Mouse (Mus musculus): ENCODE results near the gene Ascc2. TPM values are rescaled to one million over a fixed set of nuclear protein-coding genes. Genes with fewer than 3 reads are reported as not detected.
"Not testable (repeated sequence)": the region's sequence is repeated elsewhere in the genome, so short reads cannot be mapped to it uniquely, and the experiment has no call there.

The Ascc2 gene
- polyA plus RNA-seq, 1 experiment from 2014 or later = 22.3 TPM

DNA sequence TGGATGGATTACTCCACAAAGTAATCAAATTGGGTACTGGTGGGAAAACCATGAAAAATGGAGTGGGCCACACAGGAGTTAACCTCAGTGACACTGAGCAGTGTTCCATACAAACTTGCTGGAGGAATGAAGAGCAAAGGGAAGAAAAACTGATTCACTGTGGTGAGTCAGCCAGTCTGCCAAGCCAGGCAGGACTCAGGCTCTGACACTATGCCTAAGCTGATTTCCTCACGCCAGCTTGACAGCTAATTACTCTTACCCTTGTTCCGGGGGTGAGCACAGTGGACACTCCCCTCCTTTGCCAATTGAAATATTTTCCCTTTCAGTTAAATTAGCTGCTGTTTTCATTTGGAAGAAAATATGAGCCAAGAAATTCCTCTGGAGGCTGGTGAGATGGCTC lies 4.1 kb upstream of the Ascc2 start:
- H3K4me1 ChIP-seq = peaks cover 43% of the 10 kb centered on the region
- no peaks in the 10 kb centered on the region for H3K36me3 ChIP-seq
- H3K27me3 ChIP-seq (replicated peaks) = no peaks in the 10 kb centered on the region
- no peak overlapping the region for H3K4me3 ChIP-seq
- H3K4me2 ChIP-seq = no peak overlapping the region
- H3K9me3 ChIP-seq = no peaks in the 10 kb centered on the region
- H3K27ac ChIP-seq (replicated peaks) = no peak overlapping the region
- WGBS = 55% methylated on average over 2 of the region's 2 CpGs
- no peak for ATAC-seq (ENCODE audit: extremely low read depth, insufficient number of reproducible peaks, low FRiP score, low TSS enrichment)
- H3K9ac ChIP-seq = no peak overlapping the region

DNA sequence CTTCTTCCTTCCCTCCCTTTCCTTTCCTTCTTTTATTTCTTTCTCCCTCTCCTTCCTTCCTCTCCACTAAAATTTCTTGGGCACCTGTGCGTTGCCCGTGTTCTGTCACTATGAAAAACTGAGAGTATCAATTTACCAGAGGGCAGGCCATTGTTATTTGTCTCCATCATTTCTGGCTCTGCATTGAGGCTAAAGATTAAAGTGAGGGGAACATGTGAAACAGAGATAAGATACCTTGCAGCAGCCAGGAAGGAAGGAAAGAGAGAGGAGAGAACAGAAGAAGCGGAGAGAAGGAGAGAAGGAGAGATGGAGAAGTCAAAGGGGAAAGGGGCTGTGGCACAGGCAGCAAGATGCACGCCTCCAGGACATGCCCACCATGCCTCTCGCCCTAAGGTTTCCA lies 3.2 kb upstream of the Ascc2 start:
- Histone ChIP-seq H3K4me3 (no peak overlapping the region), H3K9me3 (no peaks in the 10 kb centered on the region), H3K4me2 (no peak overlapping the region), H3K27ac (replicated peaks) (no peak overlapping the region), H3K4me1 (peaks cover 43% of the 10 kb centered on the region), H3K27me3 (replicated peaks) (no peaks in the 10 kb centered on the region), H3K9ac (no peak overlapping the region), H3K36me3 (no peaks in the 10 kb centered on the region)
- ATAC-seq (ENCODE audit: extremely low read depth, insufficient number of reproducible peaks, low FRiP score, low TSS enrichment) = no peak
- WGBS = 65% methylated on average over 5 of the region's 5 CpGs

DNA sequence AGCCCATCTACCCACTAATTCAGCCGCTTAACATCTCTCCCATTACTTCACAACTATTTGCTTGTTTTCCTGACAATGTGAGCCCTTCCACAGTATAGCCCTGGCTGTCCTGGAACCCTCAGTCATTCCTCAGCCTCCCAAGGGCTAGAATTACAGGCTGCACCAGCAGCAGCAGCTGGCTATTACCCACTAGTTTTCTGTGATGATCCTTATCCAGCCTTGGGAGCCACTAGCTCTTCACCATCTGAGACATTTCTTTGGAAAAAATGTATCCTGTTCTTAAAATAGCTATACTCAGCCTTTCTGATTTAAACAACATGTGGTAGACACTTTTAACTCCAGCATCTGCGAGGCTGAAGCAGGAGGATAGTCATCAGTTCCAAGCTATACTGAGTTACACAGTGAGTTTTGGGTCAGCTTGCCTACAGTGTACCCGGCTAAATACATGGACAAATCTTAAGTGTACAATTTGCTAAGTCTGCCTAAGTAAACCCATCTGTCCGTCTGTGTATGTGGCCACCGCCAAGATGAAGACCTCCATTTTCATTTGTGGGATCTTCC lies 685 bp upstream of the Ascc2 start:
- H3K9me3 ChIP-seq = no peaks in the 10 kb centered on the region
- H3K9ac ChIP-seq = 0 out of 2 replicates have a peak overlapping the region, but pooled peaks have one; percentile 30
- WGBS = 49% methylated on average over 5 of the region's 5 CpGs
- H3K27me3 ChIP-seq (replicated peaks) = no peaks in the 10 kb centered on the region
- peak overlapping the region; percentile 75 for H3K27ac ChIP-seq (replicated peaks)
- peak overlapping the region; percentile 87 for H3K4me3 ChIP-seq
- peaks cover 11% of the 10 kb centered on the region for H3K36me3 ChIP-seq
- H3K4me1 ChIP-seq = peaks cover 23% of the 10 kb centered on the region
- peak overlapping the region; percentile 83 for H3K4me2 ChIP-seq
- ATAC-seq (ENCODE audit: extremely low read depth, insufficient number of reproducible peaks, low FRiP score, low TSS enrichment) = no peak

DNA sequence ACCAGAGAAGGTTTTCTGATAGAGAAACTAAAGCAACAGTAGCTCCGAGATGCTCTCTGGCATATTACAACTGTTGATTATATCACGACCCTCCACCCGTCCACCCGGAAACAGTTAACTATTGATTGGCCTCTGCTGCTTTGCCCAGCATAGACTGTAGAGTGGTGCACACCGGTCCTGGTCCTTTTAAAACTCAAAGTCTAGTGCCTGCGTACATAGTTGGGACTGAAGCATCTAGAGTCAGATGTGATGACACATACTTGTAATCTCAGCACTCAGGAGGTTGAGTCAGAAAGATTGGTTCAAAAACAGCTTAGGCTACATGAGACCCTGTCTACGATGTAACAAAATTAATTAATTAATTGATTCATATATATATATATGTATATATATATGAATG lies 714 bp downstream of the Ascc2 start:
- Histone ChIP-seq H3K36me3 (peaks cover 23% of the 10 kb centered on the region), H3K9me3 (no peaks in the 10 kb centered on the region), H3K27ac (replicated peaks) (peak overlapping the region; percentile 75; the same call in 1 of the 2 replicates), H3K9ac (peak overlapping the region; percentile 87), H3K4me1 (peaks cover 23% of the 10 kb centered on the region), H3K4me3 (peak overlapping the region; percentile 87), H3K4me2 (peak overlapping the region; percentile 83), H3K27me3 (replicated peaks) (no peaks in the 10 kb centered on the region)
- ATAC-seq (ENCODE audit: extremely low read depth, insufficient number of reproducible peaks, low FRiP score, low TSS enrichment) = no peak
- 11% methylated on average over 7 of the region's 7 CpGs for WGBS

DNA sequence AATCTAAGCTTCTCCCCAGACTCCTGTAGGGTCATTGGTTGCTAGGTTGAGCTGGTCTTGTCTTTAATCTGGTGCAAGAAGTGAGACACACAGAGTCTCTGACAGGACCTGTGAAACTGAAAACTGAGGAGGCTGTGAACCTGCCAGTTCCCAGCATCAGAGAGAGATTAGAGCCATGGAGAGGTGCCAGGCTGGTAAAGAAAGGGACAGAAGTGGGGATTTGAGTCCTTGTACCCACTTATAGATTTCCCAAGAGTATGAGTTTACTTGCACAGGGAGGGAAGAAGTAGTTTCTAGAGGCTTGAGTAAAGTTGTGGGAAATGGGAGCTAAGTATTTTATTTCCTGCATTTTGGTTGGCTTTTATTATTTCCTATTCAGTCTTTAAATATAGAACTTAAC lies 3.6 kb downstream of the Ascc2 start:
- no peak overlapping the region for H3K9ac ChIP-seq
- no peaks in the 10 kb centered on the region for H3K27me3 ChIP-seq (replicated peaks)
- no peak for ATAC-seq (ENCODE audit: extremely low read depth, insufficient number of reproducible peaks, low FRiP score, low TSS enrichment)
- H3K4me2 ChIP-seq = no peak overlapping the region
- no peak overlapping the region for H3K4me3 ChIP-seq
- H3K36me3 ChIP-seq = peaks cover 30% of the 10 kb centered on the region
- H3K4me1 ChIP-seq = peaks cover 23% of the 10 kb centered on the region
- no peaks in the 10 kb centered on the region for H3K9me3 ChIP-seq
- no peak overlapping the region for H3K27ac ChIP-seq (replicated peaks)

DNA sequence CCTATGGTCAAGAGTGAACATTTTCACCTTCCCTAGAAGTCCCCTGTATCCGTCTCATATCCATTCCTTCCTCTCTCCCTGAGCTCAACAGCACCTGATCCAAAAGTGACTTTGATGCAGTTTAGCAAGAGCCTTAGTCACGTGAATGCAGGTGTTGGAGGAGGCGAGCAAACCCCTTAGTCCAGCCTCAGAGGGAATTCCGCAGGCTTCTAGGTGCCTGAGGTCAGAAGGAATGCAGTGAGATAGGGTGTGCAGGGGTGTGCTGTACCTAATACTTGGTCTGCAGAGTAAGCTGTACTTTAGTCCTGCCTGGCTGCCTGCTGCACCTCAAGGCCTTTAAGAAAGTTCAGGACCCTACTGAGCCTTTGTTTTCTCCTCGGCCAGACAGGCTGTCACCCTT lies 6.2 kb downstream of the Ascc2 start:
- Histone ChIP-seq H3K4me2 (no peak overlapping the region), H3K9me3 (no peaks in the 10 kb centered on the region), H3K4me1 (peaks cover 7% of the 10 kb centered on the region), H3K27me3 (replicated peaks) (no peaks in the 10 kb centered on the region), H3K36me3 (peaks cover 55% of the 10 kb centered on the region), H3K9ac (no peak overlapping the region), H3K27ac (replicated peaks) (no peak overlapping the region), H3K4me3 (no peak overlapping the region)
- no peak for ATAC-seq (ENCODE audit: extremely low read depth, insufficient number of reproducible peaks, low FRiP score, low TSS enrichment)
- WGBS = 59% methylated on average over 5 of the region's 5 CpGs

DNA sequence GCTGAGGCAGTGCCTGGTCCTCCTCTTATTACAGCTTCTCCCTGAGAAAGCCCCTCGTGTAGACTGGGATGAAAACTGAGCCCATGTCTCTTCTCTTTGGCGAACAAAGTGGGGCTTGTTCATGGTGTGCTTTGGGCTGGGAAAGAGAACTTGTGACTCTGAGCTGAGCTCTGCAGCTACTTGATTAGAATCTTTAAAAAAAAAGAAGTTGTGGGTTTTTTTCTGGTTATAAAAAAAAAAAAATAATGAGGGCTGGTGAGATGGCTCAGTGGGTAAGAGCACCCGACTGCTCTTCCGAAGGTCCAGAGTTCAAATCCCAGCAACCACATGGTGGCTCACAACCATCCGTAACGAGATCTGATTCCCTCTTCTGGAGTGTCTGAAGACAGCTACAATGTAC lies 7.6 kb downstream of the Ascc2 start:
- ATAC-seq (ENCODE audit: extremely low read depth, insufficient number of reproducible peaks, low FRiP score, low TSS enrichment); H3K4me1 ChIP-seq; H3K9ac ChIP-seq; H3K9me3 ChIP-seq; H3K4me2 ChIP-seq; H3K27ac ChIP-seq (replicated peaks); H3K4me3 ChIP-seq; H3K27me3 ChIP-seq (replicated peaks): not testable (repeated sequence)
- peaks cover 67% of the 10 kb centered on the region for H3K36me3 ChIP-seq
- 91% methylated on average over 5 of the region's 6 CpGs for WGBS

DNA sequence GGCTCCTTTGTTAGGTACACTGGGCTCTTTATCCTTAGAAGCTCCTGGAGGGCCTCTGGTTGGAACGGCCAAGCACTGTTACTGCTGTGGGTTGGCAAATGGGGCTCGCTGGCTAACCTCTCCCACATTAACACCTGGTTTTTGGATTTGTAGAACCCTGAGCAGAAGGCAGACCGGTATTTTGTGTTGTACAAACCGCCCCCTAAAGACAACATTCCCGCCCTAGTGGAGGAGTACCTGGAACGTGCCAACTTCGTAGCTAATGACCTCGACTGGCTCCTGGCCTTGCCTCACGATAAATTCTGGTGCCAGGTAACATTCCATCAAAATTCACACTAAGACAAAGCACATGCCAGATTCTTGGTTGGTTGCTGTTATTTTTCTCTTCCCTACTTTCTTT lies 8.9 kb downstream of the Ascc2 start:
- H3K4me3 ChIP-seq = no peak overlapping the region
- H3K36me3 ChIP-seq = peaks cover 70% of the 10 kb centered on the region
- no peak for ATAC-seq (ENCODE audit: extremely low read depth, insufficient number of reproducible peaks, low FRiP score, low TSS enrichment)
- no peaks in the 10 kb centered on the region for H3K9me3 ChIP-seq
- no peak overlapping the region for H3K27ac ChIP-seq (replicated peaks)
- H3K4me1 ChIP-seq = no peaks in the 10 kb centered on the region
- 88% methylated on average over 9 of the region's 9 CpGs for WGBS
- H3K9ac ChIP-seq = no peak overlapping the region
- H3K27me3 ChIP-seq (replicated peaks) = no peaks in the 10 kb centered on the region
- no peak overlapping the region for H3K4me2 ChIP-seq

DNA sequence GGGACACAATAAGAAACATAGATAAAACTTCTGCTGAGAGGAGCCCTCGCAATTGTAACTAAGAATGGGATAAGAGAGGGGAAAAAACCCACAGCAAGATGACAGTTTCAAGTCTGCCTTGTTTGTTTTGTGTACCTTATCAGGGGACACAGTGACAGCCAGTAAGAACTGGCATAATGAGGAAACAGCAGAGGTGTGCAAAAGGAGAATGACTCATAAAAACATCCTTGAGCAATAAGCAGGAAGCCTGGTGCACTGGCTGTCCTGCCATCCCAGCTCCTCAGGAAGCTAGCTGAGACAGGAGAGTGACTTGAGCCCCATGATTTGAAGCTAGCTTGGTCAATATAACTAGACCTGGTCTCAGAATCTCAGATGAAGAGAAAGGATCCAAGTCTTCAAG lies 22.3 kb downstream of the Ascc2 start:
- Histone ChIP-seq H3K4me2 (no peak overlapping the region), H3K9ac (no peak overlapping the region), H3K36me3 (peaks cover 83% of the 10 kb centered on the region), H3K9me3 (no peaks in the 10 kb centered on the region), H3K27me3 (replicated peaks) (no peaks in the 10 kb centered on the region), H3K4me3 (no peak overlapping the region), H3K27ac (replicated peaks) (no peak overlapping the region), H3K4me1 (peaks cover 4% of the 10 kb centered on the region; the same call in 1 of the 2 replicates)
- ATAC-seq (ENCODE audit: extremely low read depth, insufficient number of reproducible peaks, low FRiP score, low TSS enrichment) = no peak; the same call in 1 of the 2 replicates
- 80% methylated on average over 1 of the region's 1 CpGs for WGBS

DNA sequence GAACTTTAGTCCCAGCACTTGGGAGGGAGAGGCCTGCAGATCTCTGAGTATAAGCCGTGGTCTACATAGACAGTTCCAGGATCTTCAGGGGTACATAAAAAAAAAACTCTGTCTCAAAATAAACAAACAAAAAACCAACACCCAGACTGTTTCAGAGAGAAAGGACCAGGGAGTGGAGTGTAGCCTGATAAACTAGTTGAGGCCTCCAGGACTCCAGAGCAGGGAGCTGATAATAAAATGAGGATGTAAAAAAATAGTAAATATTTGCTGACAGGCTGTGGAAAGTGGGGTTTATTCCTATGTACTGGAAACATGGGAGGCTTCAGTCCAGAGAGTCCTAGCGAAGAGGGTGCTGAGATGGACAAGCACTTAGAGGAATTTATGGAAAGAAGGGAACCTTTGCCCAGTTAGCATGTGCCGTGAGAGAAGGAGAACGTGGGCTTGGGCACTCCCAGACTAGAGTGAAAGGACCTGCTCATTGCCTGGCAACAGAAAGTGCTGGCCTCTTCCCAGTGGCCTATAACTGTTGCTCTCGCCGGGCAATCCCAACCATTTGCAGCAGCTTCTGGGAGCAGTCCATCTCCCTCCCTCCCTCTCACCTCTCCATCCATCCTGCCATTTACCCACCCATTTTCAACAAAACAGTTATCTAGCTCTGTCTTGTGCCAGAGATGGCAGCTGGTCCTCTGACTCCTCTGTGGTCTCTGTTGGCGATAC lies 22.9 kb downstream of the Ascc2 start:
- ATAC-seq (ENCODE audit: extremely low read depth, insufficient number of reproducible peaks, low FRiP score, low TSS enrichment) = no peak
- H3K36me3 ChIP-seq = peaks cover 77% of the 10 kb centered on the region
- no peak overlapping the region for H3K4me2 ChIP-seq
- H3K4me3 ChIP-seq = no peak overlapping the region
- no peak overlapping the region for H3K27ac ChIP-seq (replicated peaks)
- peaks cover 4% of the 10 kb centered on the region; the same call in 1 of the 2 replicates for H3K4me1 ChIP-seq
- 70% methylated on average over 7 of the region's 7 CpGs for WGBS
- H3K9ac ChIP-seq = no peak overlapping the region
- H3K27me3 ChIP-seq (replicated peaks) = no peaks in the 10 kb centered on the region
- no peaks in the 10 kb centered on the region for H3K9me3 ChIP-seq

DNA sequence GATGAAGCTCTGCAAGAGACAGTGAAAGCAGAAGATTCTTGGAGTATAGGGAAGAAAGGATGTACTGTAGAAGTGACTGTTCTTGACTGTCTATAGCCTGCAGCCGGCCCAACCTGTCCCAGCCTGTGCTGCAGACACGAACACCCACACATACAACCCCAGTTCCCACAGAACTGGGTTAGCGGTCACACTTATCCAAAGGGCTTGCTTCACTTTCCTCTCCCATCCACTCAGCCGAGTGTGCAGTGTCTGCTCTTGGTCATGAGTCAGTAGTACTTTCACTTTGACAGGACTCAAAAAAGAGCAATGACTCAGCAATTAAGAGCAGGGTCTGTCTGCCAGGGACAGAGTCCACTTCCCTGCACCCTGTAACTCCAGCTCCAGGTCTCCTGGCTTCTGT lies 23.8 kb downstream of the Ascc2 start:
- peaks cover 4% of the 10 kb centered on the region; the same call in 1 of the 2 replicates for H3K4me1 ChIP-seq
- peak; percentile 66 for ATAC-seq (ENCODE audit: extremely low read depth, insufficient number of reproducible peaks, low FRiP score, low TSS enrichment)
- no peaks in the 10 kb centered on the region for H3K9me3 ChIP-seq
- no peaks in the 10 kb centered on the region for H3K27me3 ChIP-seq (replicated peaks)
- H3K9ac ChIP-seq = no peak overlapping the region
- H3K36me3 ChIP-seq = peaks cover 73% of the 10 kb centered on the region
- no peak overlapping the region for H3K4me2 ChIP-seq
- H3K27ac ChIP-seq (replicated peaks) = no peak overlapping the region
- H3K4me3 ChIP-seq = no peak overlapping the region
- WGBS = 70% methylated on average over 4 of the region's 4 CpGs

All from heart, embryonic 13.5 days (tissue).